Mouse (Mus musculus) stomach, postnatal 0 days (tissue): ENCODE results near the gene Ttll13.
A peak's percentile ranks its signal among the peaks of the same experiment; 100 is the strongest.

ENCODE experiments used
- CTCF ChIP-seq: IDR thresholded peaks from 2 replicates; pipeline ENCODE4 v1.5.1; 2016; ENCODE audit warnings: antibody characterized with exemption, low read depth, mild to moderate bottlenecking, moderate library complexity
- EP300 ChIP-seq: optimal IDR thresholded peaks from 2 replicates; pipeline ENCODE3; 2016; ENCODE audit warnings: antibody characterized with exemption

GRCm38 (mm10) chr7:80200588-80200945 lies 45.6 kb upstream of the Ttll13 start:
- peak; percentile 37 for TF ChIP-seq CTCF
- no peak for TF ChIP-seq EP300
